Mouse (Mus musculus) embryo, embryonic 9.5 days (tissue): Measurements from ENCODE around the gene Hsd17b13.
A peak's percentile ranks its signal among the peaks of the same experiment; 100 is the strongest.
"Not testable (repeated sequence)": the region's sequence is repeated elsewhere in the genome, so short reads cannot be mapped to it uniquely, and the experiment has no call there.

Experiments used
- DNase-seq: peaks from one replicate; pipeline ENCODE4 v3.0.0-alpha.2; 2017; ENCODE audit errors: extremely low spot score

Gene Hsd17b13

DNA sequence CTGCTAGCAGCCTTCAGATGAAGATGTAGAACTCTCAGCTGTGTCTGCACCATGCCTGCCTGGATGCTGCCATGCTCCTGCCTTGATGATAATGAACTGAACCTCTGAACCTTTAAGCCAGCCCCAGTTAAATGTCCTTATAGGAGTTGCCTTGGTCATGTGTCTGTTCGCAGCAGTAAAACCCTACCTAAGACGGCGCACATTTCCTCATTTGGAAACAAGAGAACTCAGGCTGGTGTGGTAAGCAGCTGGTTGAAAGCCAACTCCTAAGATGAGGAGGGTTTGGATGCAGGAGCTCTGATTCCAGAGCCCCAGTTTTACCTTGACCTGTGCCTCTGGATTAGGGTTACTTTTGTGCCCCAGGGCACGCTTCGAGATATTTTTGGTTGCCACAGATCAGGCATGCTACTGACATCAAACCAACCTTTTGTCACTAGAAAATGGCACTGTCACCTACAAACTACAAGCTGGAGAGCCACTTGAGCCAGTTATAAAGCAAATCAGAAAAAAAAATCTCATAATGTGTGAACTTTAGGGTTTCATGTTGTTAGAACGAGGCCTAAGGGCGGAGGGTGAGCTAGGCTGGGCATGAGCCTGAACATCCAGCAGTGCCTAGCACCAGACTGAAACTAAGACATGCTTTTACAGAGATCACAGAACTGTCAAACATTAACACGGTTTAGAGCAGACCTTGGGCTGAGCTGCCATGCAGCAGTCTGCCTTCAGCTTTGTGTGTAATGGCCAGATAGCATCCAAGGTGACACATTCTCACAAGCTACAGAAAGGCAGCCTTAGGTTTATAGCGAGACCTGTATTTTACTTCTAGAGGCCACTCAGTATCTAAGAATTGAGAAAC lies 3.7 kb upstream of the Hsd17b13 start:
- DNase-seq, result no peak

DNA sequence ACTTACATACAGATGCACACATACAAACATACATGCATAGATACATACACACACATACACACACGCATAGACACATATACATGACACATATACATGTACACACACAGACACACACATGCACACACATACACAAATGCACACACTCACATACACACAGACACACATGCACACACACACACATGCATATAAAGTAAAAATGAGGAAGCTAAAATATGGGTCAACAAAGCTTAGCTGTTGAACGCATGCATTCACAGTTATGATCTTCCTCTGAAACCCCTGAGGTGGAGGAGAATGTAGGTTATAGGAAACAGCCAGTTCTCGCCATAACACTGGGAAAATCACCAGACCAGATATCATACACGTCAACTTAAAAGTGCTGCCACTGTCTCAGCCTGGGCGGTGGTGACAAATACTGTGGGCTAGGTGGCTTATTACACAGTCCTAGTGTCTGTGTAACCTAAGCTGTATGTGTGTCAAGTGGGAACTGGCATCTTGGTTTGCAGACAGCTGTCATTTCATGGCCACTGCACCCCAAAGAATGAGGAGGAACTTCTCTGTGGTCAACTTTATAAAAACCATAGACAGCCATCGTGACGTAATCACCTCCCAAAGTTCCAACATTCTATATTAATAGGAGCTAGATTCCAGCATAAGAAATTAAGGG lies 829 bp upstream of the Hsd17b13 start:
- DNase-seq, result no peak

DNA sequence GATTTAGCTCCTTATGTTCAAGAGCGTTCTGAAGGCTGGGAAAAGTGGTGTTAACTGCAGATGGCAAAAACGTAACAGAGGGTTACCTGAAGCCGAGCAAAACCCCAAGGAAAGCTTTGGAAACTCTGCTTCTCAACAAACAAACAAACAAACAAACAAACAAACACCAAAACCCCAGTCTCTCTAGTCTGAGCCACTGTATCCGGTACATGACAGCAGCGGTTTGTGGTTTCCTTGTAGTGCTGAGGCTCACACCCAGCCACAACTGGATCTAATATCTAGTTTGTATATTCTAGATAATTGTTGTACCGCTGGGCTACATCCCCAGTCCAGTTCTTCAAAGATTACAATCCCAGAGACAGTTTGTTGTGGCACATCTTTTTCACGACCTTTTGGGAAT lies 1.5 kb downstream of the Hsd17b13 start:
- DNase-seq, result no peak

GRCm38 (mm10) chr5:103972801-103973200 lies 4.4 kb downstream of the Hsd17b13 start:
- DNase-seq, result no peak

- no peak for DNase-seq
Observed at GRCm38 (mm10) chr5:103972379-103972778, 4.8 kb downstream of the Hsd17b13 start.

GRCm38 (mm10) chr5:103971051-103971450 lies 6.2 kb downstream of the Hsd17b13 start:
- no peak for DNase-seq

DNA sequence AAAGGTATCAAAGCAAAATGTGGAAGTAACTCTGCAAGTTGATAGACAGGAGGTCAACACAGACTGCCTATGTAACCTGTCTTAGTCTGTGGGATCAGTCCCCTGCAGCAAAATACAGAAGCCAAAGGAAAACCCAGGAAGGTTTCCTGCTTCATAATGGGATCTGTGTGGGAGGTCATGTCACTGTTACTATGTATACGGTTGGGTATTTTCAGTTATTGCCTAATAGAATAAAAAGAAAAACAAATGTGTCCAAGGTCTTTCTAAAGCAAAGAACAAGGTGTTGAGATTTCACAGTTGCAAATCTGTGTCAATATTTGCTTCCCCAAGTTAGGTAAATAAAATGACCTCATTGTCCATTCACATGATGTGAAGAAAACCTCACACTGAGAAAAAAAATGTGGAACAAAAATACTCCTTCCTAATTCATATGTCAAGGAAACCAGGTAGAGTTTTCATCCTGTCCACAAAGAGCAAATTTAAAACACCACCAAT lies 14.2 kb downstream of the Hsd17b13 start:
- no peak for DNase-seq

- no peak for DNase-seq
Observed at GRCm38 (mm10) chr5:103954638-103955037, 22.6 kb downstream of the Hsd17b13 start.

DNA sequence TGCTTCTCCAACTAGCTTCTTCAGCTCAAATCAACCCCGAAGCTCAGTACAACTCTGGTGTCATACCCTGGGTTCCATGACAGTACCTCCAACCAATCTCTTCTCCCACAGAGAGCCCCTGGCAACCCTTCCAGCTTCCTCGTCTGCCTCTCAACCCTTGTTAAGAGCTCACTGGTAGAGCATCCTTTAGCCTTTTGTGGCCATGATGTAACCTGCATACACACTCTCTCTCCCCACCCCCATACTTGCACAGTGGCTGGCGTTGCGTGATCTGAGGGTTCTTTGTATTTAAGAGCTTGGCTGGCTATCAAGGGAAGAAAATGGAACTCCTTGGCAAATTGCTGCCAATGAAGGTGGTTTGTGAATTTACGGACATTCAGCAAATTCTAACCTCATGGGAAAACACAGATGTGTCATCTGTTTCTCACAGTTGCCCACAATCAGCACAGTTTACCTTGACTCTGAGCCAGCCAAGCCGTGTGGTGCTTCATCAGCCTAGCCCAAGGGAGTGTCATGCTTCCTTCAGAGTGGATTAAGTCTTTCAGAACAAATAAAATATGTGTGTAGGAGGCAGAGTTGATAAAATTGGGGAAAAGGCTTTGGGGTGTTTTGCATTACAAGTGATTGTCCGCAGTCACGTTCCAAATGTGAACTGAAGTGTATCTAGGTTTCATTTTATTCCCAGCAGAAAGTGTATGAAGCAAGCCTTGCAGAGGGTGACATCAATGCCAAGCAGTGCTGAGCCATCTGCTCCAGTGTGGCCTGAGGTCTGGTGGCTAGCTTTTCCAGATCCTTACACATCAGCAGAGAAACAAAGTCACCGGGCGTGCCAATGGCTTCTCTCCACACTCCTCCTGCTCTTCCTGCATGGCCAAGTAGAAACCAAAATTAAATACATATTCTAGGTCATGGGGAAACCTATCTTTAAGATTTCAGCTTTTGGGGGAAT lies 23.8 kb downstream of the Hsd17b13 start:
- no peak for DNase-seq

DNA sequence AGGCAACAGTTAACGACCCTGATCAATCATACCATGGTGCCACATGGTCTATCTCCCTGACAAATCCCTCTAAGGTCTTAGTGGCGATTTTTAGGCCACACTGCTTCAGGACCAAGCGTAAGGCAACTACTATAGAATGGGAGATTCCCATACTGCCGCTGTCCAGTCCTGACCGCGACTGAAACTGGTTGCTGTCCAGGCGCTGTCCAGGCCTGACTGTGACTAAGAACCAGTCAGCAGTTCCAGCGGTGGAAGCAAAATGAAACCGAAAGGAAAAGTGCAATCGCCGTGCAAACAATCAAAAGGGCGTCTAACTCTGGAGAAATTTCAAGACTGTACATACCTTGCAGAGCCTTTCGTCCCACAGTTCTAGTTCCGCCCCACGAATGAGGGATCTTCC lies 27.1 kb downstream of the Hsd17b13 start:
- DNase-seq, result not testable (repeated sequence)

GRCm38 (mm10) chr5:103943183-103943582 lies 34.0 kb downstream of the Hsd17b13 start:
- no peak for DNase-seq

GRCm38 (mm10) chr5:103939856-103940255 lies 37.4 kb downstream of the Hsd17b13 start:
- no peak for DNase-seq

GRCm38 (mm10) chr5:103939350-103939652 lies 37.9 kb downstream of the Hsd17b13 start:
- no peak for DNase-seq

DNA sequence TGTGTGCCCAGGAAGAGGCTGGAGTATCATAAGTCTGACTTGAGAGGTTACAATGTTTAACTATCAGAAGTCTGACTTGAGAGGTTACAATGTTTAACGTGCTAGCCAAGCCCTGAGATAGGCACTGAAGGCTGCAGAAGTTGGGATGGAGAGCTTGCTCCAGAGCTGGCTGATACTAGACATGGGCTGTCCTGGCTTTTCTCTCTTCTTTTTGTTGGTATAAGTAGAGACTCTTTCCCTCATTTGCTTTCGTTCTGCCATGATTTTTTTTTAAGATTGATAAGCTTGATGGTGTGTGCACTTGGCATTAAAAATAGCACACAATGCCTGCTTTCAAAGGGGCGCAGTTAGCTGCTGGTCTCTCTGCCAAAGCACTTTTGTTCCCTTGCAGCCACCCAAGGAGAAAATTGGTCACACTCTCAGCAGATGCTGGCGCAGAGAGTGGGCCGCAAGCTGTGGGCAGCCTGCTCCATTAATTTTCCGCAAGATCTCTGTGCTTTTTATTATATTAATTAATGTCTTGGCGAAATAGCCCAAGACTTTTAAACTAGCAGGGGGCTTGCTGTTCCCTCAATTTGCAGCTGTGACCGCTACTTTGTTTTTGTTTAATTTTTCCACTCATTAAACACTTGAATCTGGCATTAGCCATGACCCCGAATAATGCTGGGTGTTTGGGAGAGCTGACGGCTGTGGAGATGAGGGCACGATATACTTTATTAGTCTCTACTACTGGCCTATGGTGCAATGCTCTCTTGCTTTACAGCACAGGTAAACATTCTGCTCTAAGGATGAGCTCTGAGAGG lies 38.5 kb downstream of the Hsd17b13 start:
- peak; percentile 22 for DNase-seq

- DNase-seq, result peak; percentile 37
Observed at GRCm38 (mm10) chr5:103936906-103937589, 40.2 kb downstream of the Hsd17b13 start.

DNA sequence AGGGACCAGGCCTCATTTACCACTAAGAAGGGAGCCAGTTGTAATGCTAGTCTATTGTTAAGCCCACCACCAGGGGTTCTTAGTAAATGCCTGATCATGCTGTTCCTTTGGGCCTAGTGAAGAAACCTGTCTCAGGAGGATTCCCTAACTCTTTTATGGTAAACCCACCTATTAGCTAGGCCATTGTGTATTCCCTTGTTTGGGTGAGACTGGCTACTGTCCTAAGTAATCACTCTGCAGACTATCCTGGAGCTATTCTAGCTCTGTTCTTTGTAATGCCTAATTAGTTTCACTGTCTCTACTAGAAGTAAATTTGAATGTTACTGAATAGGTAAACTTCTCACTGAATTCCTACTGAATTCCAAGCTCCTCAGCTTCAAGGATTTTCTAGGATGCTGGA lies 45.3 kb downstream of the Hsd17b13 start:
- not testable (repeated sequence) for DNase-seq

GRCm38 (mm10) chr5:103930511-103930910 lies 46.7 kb downstream of the Hsd17b13 start:
- no peak for DNase-seq

DNA sequence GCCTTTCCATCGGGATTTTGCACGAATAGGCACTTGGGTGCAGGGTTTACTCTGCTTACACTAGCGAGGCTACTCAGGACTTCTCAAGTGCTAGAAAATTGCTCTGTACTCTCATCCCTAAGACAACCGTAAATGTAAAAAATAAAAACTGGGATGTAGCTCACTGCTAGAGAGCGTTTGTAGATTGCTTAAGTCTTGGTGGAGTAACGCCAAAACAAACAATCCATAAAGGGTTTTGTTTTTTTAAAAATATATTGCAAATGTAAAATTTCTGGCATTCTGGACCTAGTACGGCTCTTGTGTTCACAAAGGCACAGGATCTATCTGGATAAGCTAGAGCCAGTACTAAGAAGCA lies 49.0 kb downstream of the Hsd17b13 start:
- no peak for DNase-seq

DNA sequence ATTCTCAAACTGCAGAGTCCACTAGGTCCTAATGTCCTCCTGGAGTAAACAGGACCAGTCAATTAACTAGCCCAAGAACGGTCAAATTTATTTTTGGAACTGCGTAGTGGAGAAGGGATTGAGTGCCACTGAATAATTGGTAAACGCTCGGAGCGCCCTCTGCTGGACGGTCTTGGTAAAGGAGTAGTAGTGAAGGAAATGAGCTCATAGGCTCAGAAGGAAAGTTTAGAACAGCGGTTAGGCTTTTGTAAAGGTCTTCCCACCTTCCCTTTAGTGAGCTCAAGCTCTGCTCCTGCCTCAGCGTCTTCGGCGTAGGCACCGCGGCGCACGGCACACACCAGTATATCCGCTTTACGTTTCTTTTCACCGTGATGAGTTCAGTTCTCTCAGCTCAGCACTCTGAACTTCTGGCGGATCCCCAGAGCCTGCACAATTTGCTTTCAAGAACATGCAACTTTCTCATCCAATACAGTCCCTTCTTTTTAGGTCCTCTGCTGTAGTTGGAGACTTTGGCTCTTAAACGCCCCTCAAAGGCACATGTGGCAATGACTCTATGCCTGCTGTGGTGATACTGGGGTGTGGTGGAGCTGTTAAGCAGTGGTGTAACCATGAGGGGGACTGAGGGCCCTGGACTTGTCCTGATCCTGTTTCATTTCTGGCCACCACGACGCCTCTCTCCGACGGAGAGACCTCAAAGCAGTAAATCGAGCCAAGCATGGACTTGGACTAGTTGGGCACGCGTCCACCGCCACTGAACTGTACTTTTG lies 49.6 kb downstream of the Hsd17b13 start:
- peak; percentile 87 for DNase-seq

- no peak for DNase-seq
Observed at GRCm38 (mm10) chr5:103926398-103926797, 50.8 kb downstream of the Hsd17b13 start.
